Mouse (Mus musculus) myocyte (in vitro differentiated cells): ENCODE data around the gene Egflam.

ENCODE experiments used
- E2F4 ChIP-seq: IDR thresholded peaks from one replicate; pipeline ENCODE4 v1.6.1; 2011; ENCODE audit warnings: mild to moderate bottlenecking, control low read depth, moderate library complexity; ENCODE audit not compliant: insufficient read depth
- MAX ChIP-seq: IDR thresholded peaks from one replicate; pipeline ENCODE4 v1.6.1; 2011; ENCODE audit warnings: low read depth, mild to moderate bottlenecking, control low read depth
- MYOD1 ChIP-seq, 3 experiments: IDR thresholded peaks; one replicate each; pipeline ENCODE4 v1.6.1; 2011; ENCODE audit warnings: control low read depth in 2 of 3, low read depth in 2 of 3, mild to moderate bottlenecking in 2 of 3, moderate library complexity in 1 of 3; ENCODE audit not compliant: insufficient read length in 2 of 3, control insufficient read depth in 1 of 3
- MYOG ChIP-seq, 3 experiments: IDR thresholded peaks; one replicate each; pipeline ENCODE4 v1.6.1; 2011; ENCODE audit warnings: control low read depth in 2 of 3, low read depth in 2 of 3, mild to moderate bottlenecking in 2 of 3; ENCODE audit not compliant: insufficient read length in 2 of 3, control insufficient read depth in 1 of 3, insufficient read depth in 1 of 3
- POLR2A ChIP-seq: IDR thresholded peaks from one replicate; pipeline ENCODE4 v1.6.1; 2011; ENCODE audit warnings: low read depth, mild to moderate bottlenecking, control low read depth, moderate library complexity; ENCODE audit not compliant: insufficient read length
- POLR2AphosphoS2 ChIP-seq: IDR thresholded peaks from one replicate; pipeline ENCODE4 v1.6.1; 2011; ENCODE audit warnings: low read depth, control low read depth; ENCODE audit not compliant: insufficient read length
- REST ChIP-seq: IDR thresholded peaks from one replicate; pipeline ENCODE4 v1.6.1; 2011; ENCODE audit warnings: mild to moderate bottlenecking, control low read depth, moderate library complexity; ENCODE audit not compliant: insufficient read depth, insufficient read length
- SRF ChIP-seq: IDR thresholded peaks from one replicate; pipeline ENCODE4 v1.6.1; 2011; ENCODE audit warnings: low read depth; ENCODE audit not compliant: control insufficient read depth, insufficient read length
- TCF12 ChIP-seq: IDR thresholded peaks from one replicate; pipeline ENCODE4 v1.6.1; 2011; ENCODE audit warnings: mild to moderate bottlenecking, control low read depth; ENCODE audit not compliant: poor library complexity, insufficient read depth, severe bottlenecking
- TCF3 ChIP-seq: IDR thresholded peaks from one replicate; pipeline ENCODE4 v1.6.1; 2011; ENCODE audit warnings: low read depth, control low read depth; ENCODE audit not compliant: insufficient read length
- USF1 ChIP-seq: IDR thresholded peaks from one replicate; pipeline ENCODE4 v1.6.1; 2011; ENCODE audit warnings: low read depth, mild to moderate bottlenecking, control low read depth, moderate library complexity

GRCm38 (mm10) chr15:7281579-7281978, 116.6 kb downstream of the Egflam start:
- TF ChIP-seq USF1 (no peak), POLR2A (no peak), E2F4 (no peak), POLR2AphosphoS2 (no peak), MYOD1 (IDR thresholded peaks at IDR 0.05; ENCODE audit: control insufficient read depth in 1 of 3, insufficient read length in 2 of 3, low read depth in 2 of 3) (no peak), MAX (no peak), TCF12 (no peak), SRF (no peak), MYOG (IDR thresholded peaks at IDR 0.05; ENCODE audit: control insufficient read depth in 1 of 3, insufficient read depth in 1 of 3, insufficient read length in 2 of 3, low read depth in 2 of 3) (no peak), TCF3 (no peak), REST (no peak)
